ENCODE assay signal across 7 mouse cellular contexts in genomic region chr4:130175072-130175711, GRCm38 (mm10). TPM values are rescaled to one million over a fixed set of nuclear protein-coding genes. Genes with fewer than 3 reads are reported as not detected.
DNase-seq lines count a peak whose midpoint lies in the region; ATAC-seq and TF ChIP-seq lines count a peak whose summit lies in the region.

Gene Tinagl1, minus strand, starts transcription at chr4:130175122.

- H3K4me2 ChIP-seq in hindbrain, embryonic 13.5 days: peak within 1 kb of the TSS; percentile 42
- peak within 1 kb of the TSS; percentile 69 for H3K4me2 ChIP-seq in liver, embryonic 12.5 days
- H3K4me2 ChIP-seq in neural tube, embryonic 12.5 days (replicated peaks): peak within 1 kb of the TSS; percentile 44

- no peaks in the 10 kb centered on the region for H3K36me3 ChIP-seq in ES-E14 (ENCODE audit: control insufficient read depth, insufficient read depth, low read length, poor library complexity, severe bottlenecking)
- no peaks in the 10 kb centered on the region for H3K36me3 ChIP-seq in hindbrain, embryonic 13.5 days
- peaks cover 7% of the 10 kb centered on the region; the same call in 1 of the 2 replicates for H3K36me3 ChIP-seq in liver, embryonic 12.5 days
- no peaks in the 10 kb centered on the region for H3K36me3 ChIP-seq in neural tube, embryonic 12.5 days

- TF ChIP-seq CTCF in gastrocnemius, adult 2 months (IDR thresholded peaks at IDR 0.05): no peak

- H3K9ac ChIP-seq in ES-E14 (ENCODE audit: insufficient read depth, low read depth, low read length, poor library complexity, severe bottlenecking): no peak within 1 kb of the TSS
- H3K9ac ChIP-seq in hindbrain, embryonic 13.5 days: peak within 1 kb of the TSS; percentile 24; the same call in 1 of the 2 replicates
- peak within 1 kb of the TSS; percentile 59 for H3K9ac ChIP-seq in liver, embryonic 12.5 days
- no peak within 1 kb of the TSS for H3K9ac ChIP-seq in neural tube, embryonic 12.5 days

- in situ Hi-C loops in ES-E14 (cut with MboI; ENCODE audit: low sequenced_read_pairs in 2 of 2, unreplicated experiment in 2 of 2): no loop called here

- peak within 1 kb of the TSS; percentile 4; the same call in 1 of the 2 replicates for H3K27ac ChIP-seq in ES-E14 (ENCODE audit: insufficient read depth, low read depth, low read length, poor library complexity, severe bottlenecking)
- H3K27ac ChIP-seq in gastrocnemius, adult 2 months: peak within 1 kb of the TSS; percentile 88
- no peak within 1 kb of the TSS for H3K27ac ChIP-seq in hindbrain, embryonic 13.5 days
- H3K27ac ChIP-seq in liver, embryonic 12.5 days: peak within 1 kb of the TSS; percentile 78
- H3K27ac ChIP-seq in neural tube, embryonic 12.5 days: no peak within 1 kb of the TSS

- ATAC-seq in hindbrain, embryonic 13.5 days (ENCODE audit: low FRiP score): no peak
- no peak for ATAC-seq in liver, embryonic 12.5 days
- no peak for ATAC-seq in neural tube, embryonic 12.5 days (ENCODE audit: low FRiP score, low read depth)

- intact Hi-C loops in gastrocnemius, adult 2 months (cut with DNase I): no loop called here

- peaks cover 44% of the 10 kb centered on the region for H3K27me3 ChIP-seq in hindbrain, embryonic 13.5 days
- peaks cover 84% of the 10 kb centered on the region for H3K27me3 ChIP-seq in liver, embryonic 12.5 days (replicated peaks)
- peaks cover 29% of the 10 kb centered on the region for H3K27me3 ChIP-seq in neural tube, embryonic 12.5 days (replicated peaks)

- DNase-seq in ES-E14 (ENCODE audit: low read depth, low spot score): no peak
- DNase-seq in adrenal gland, postnatal 10 days: peak; percentile 62
- no peak for DNase-seq in gastrocnemius, adult 2 months
- no peak for DNase-seq in frontal cortex, postnatal 10 days (ENCODE audit: low spot score in 2 of 2)

- H3K9me3 ChIP-seq in ES-E14 (ENCODE audit: control insufficient read depth, insufficient read depth, low read depth, low read length): no peaks in the 10 kb centered on the region
- no peaks in the 10 kb centered on the region for H3K9me3 ChIP-seq in hindbrain, embryonic 13.5 days
- no peaks in the 10 kb centered on the region for H3K9me3 ChIP-seq in liver, embryonic 12.5 days (replicated peaks)
- no peaks in the 10 kb centered on the region for H3K9me3 ChIP-seq in neural tube, embryonic 12.5 days

- H3K4me3 ChIP-seq in ES-E14 (ENCODE audit: insufficient read depth in 1 of 2, low read depth in 1 of 2, low read length in 2 of 2, poor library complexity in 1 of 2, severe bottlenecking in 1 of 2): peak within 1 kb of the TSS; percentile 25 to 61
- H3K4me3 ChIP-seq in gastrocnemius, adult 2 months: peak within 1 kb of the TSS; percentile 74
- H3K4me3 ChIP-seq in hindbrain, embryonic 13.5 days: no peak within 1 kb of the TSS
- peak within 1 kb of the TSS; percentile 55 for H3K4me3 ChIP-seq in liver, embryonic 12.5 days
- no peak within 1 kb of the TSS; the same call in 1 of the 2 replicates for H3K4me3 ChIP-seq in neural tube, embryonic 12.5 days

- WGBS in hindbrain, embryonic 13.5 days: under 1% methylated on average over 14 of the region's 14 CpGs
- 3% methylated on average over 14 of the region's 14 CpGs for WGBS in liver, embryonic 12.5 days (ENCODE audit: insufficient replicate concordance)
- under 1% methylated on average over 14 of the region's 14 CpGs for WGBS in neural tube, embryonic 12.5 days

- peaks cover 4 to 29% of the 10 kb centered on the region in 2 experiments; a peak in 3 of 4 replicates for H3K4me1 ChIP-seq in ES-E14 (ENCODE audit: control insufficient read depth in 2 of 2, insufficient read depth in 2 of 2, low read length in 2 of 2, poor library complexity in 1 of 2)
- peaks cover 19% of the 10 kb centered on the region for H3K4me1 ChIP-seq in hindbrain, embryonic 13.5 days (replicated peaks)
- peaks cover 58% of the 10 kb centered on the region for H3K4me1 ChIP-seq in liver, embryonic 12.5 days
- H3K4me1 ChIP-seq in neural tube, embryonic 12.5 days: peaks cover 20% of the 10 kb centered on the region

TF ChIP-seq in ES-E14, 5 proteins besides CTCF, POLR2A, EP300 and RAD21:
- no peak for TF ChIP-seq HCFC1 (IDR thresholded peaks at IDR 0.05; ENCODE audit: borderline replicate concordance, insufficient read depth, low read length)
- no peak for TF ChIP-seq ZC3H11A (IDR thresholded peaks at IDR 0.05; ENCODE audit: borderline replicate concordance, low read depth, low read length)
- TF ChIP-seq CHD2 (IDR thresholded peaks at IDR 0.05; ENCODE audit: low read depth, low read length): no peak
- no peak for TF ChIP-seq MAFK (IDR thresholded peaks at IDR 0.05; ENCODE audit: insufficient read depth, low read depth, low read length)
- TF ChIP-seq ZNF384 (IDR thresholded peaks at IDR 0.05; ENCODE audit: low read depth, low read length): no peak

RNA-seq across cellular contexts. Expression of gene Tinagl1, which starts in this region (rescaled TPM):
- 22.5 and 43.7 TPM in 2 replicates for total RNA-seq in ES-E14 (2012; rRNA removed)
- total RNA-seq in adrenal gland, postnatal 10 days (2021): 100 to 1,000 TPM in 1 of 2 experiments, 10 to 100 TPM in 1; 69.2 to 114 TPM
- 10 to 100 TPM; 18.7 to 45.2 TPM for total RNA-seq in gastrocnemius, adult 2 months (2021)
- 7.5 and 7.6 TPM in 2 replicates for polyA plus RNA-seq in hindbrain, embryonic 13.5 days (2015; fragmentation: Nextera tagmentation; extraction: Ambion mirVana)
- 30.9 and 32.6 TPM in 2 replicates for polyA plus RNA-seq in liver, embryonic 12.5 days (2016; fragmentation: Nextera tagmentation; extraction: Ambion mirVana)
- polyA plus RNA-seq in neural tube, embryonic 12.5 days (2016; fragmentation: Nextera tagmentation; extraction: Ambion mirVana): 5.0 and 5.5 TPM in 2 replicates

Comparison
In these comparisons a context has a peak if more than half of its experiments do, and no peak if none do; other contexts are left out.
1. H3K27ac ChIP-seq: peak in ES-E14 (single experiment), gastrocnemius, adult 2 months (single experiment) and liver, embryonic 12.5 days (single experiment); none in hindbrain, embryonic 13.5 days (single experiment) and neural tube, embryonic 12.5 days (single experiment).
2. H3K4me3 ChIP-seq: peak in ES-E14 (2 of 2), gastrocnemius, adult 2 months (single experiment) and liver, embryonic 12.5 days (single experiment); none in hindbrain, embryonic 13.5 days (single experiment) and neural tube, embryonic 12.5 days (single experiment).
3. H3K9ac ChIP-seq: peak in hindbrain, embryonic 13.5 days (single experiment) and liver, embryonic 12.5 days (single experiment); none in ES-E14 (single experiment) and neural tube, embryonic 12.5 days (single experiment).
4. Peak in every context shown above with its lines, with median percentiles within 50 percentile points of each other: H3K4me2 ChIP-seq.